Mouse (Mus musculus) liver, embryonic 13.5 days (tissue): Measurements from ENCODE around the gene 4833439L19Rik. TPM values are rescaled to one million over a fixed set of nuclear protein-coding genes. Genes with fewer than 3 reads are reported as not detected.
A peak's percentile ranks its signal among the peaks of the same experiment; 100 is the strongest.

Experiments used
- ATAC-seq: fragments of 200-750 bp; cut with Nextera tagmentation; 2 replicates; pipeline ENCODE4 v1.8.0; 2017; ENCODE audit warnings: low read depth, mild to moderate bottlenecking, moderate number of reproducible peaks, moderate library complexity
- DNase-seq: peaks from one replicate; pipeline ENCODE4 v3.0.0; 2022
- H3K27ac ChIP-seq: fragments of 300-500 bp; sonication (generic); 2 replicates; pipeline ENCODE4 v1.5.1; 2015; ENCODE audit warnings: moderate library complexity, mild to moderate bottlenecking, inconsistent platforms
- H3K27me3 ChIP-seq: fragments of 300-500 bp; sonication (generic); 2 replicates; pipeline ENCODE4 v1.6.1; 2015; ENCODE audit warnings: mild to moderate bottlenecking, inconsistent platforms
- H3K36me3 ChIP-seq: fragments of 300-500 bp; sonication (generic); 2 replicates; pipeline ENCODE4 v1.6.1; 2015; ENCODE audit warnings: mild to moderate bottlenecking, inconsistent platforms
- H3K4me1 ChIP-seq: fragments of 300-500 bp; sonication (generic); replicated peaks from 2 replicates; pipeline ENCODE4 v1.6.1; 2015; ENCODE audit warnings: inconsistent platforms
- H3K4me2 ChIP-seq: fragments of 300-500 bp; sonication (generic); 2 replicates; pipeline ENCODE4 v1.6.1; 2015; ENCODE audit warnings: inconsistent platforms, mild to moderate bottlenecking, moderate library complexity
- H3K4me3 ChIP-seq: fragments of 300-500 bp; sonication (generic); replicated peaks from 2 replicates; pipeline ENCODE4 v1.5.1; 2015; ENCODE audit warnings: mild to moderate bottlenecking, inconsistent platforms
- H3K9ac ChIP-seq: fragments of 300-500 bp; sonication (generic); 2 replicates; pipeline ENCODE4 v1.6.1; 2015; ENCODE audit warnings: mild to moderate bottlenecking, inconsistent platforms
- H3K9me3 ChIP-seq: fragments of 300-500 bp; sonication (generic); replicated peaks from 2 replicates; pipeline ENCODE4 v1.6.1; 2016; ENCODE audit warnings: inconsistent platforms
- WGBS: fragments of 180-500 bp; shearing (Covaris S2); methylation state at CpG from one replicate; pipeline ENCODE4 v1.1.7; 2015; ENCODE audit not compliant: insufficient replicate concordance; 5-methylcytosine and 5-hydroxymethylcytosine counted together
- polyA plus RNA-seq: library from polyadenylated mRNA; unstranded; fragments of >200 nt; fragmentation: Nextera tagmentation; extraction: Ambion mirVana; gene quantifications from 2 replicates; pipeline ENCODE4 v1.2.1, GENCODE M21; 2015

4833439L19Rik gene
- polyA plus RNA-seq, 1 experiment from 2014 or later: 53.0 TPM

DNA sequence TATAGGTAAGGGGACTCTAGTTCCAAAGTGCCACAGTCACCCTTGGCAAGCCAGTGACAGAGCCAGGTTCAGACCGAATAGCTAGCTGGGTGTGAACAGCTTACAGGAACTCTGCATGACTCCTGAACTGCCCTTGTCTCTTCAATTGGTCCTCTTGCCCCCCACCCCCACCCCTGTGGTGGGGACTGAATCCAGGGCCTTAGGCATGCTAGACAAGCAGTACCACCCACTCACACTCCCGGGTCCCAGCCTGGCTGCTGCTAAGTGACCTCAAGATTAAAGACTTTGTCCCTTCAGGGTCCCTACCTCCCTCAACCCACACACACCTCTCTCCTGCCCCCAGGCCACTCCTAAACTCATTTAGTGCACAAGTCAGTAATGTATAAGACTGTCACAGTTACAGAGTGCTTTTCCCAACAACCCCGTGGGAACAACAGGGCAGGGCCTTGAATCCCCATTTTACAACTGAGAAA lies 37.4 kb upstream of the 4833439L19Rik start:
- Histone ChIP-seq H3K27me3 (no peaks in the 10 kb centered on the region), H3K4me2 (no peak overlapping the region), H3K4me3 (no peak overlapping the region), H3K4me1 (peaks cover 16% of the 10 kb centered on the region), H3K9ac (no peak overlapping the region), H3K27ac (no peak overlapping the region), H3K9me3 (no peaks in the 10 kb centered on the region), H3K36me3 (peaks cover 64% of the 10 kb centered on the region)
- ATAC-seq (no peak), DNase-seq (no peak)
- 67% methylated on average over 3 of the region's 3 CpGs for WGBS

DNA sequence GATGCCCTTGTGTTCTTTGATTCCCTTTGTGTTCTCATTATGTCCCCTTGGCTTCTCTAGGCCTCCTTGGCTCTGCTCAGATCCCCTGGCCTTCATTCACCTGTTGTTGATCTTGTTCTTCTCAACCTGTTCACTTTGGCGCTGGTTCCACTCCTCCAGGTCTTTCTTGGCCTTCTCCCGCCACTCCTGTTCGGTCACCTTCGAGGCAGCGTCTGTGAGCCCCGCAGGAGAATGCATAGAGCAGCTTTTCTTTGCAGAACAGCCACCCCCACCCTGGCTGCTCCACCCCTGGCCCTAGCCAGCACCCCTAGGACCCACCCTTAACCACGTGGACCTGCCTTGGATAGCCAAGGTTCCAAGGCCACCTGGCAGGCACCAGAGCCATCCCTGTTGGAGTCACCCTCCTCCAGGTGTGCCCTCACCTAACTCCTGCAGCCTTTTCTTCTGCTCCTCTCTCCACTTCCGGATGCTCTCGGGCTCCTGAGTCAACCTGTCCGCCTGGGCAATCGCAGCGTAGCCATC lies 33.4 kb upstream of the 4833439L19Rik start:
- DNase-seq (no peak), ATAC-seq (no peak)
- H3K27ac ChIP-seq: no peak overlapping the region
- no peak overlapping the region for H3K4me2 ChIP-seq
- peaks cover 68% of the 10 kb centered on the region for H3K36me3 ChIP-seq
- 0 out of 2 replicates have a peak, but pooled peaks cover 6% of the 10 kb centered on the region for H3K4me1 ChIP-seq
- H3K9me3 ChIP-seq: no peaks in the 10 kb centered on the region
- no peak overlapping the region for H3K4me3 ChIP-seq
- H3K9ac ChIP-seq: no peak overlapping the region
- 88% methylated on average over 12 of the region's 12 CpGs for WGBS
- H3K27me3 ChIP-seq: no peaks in the 10 kb centered on the region

DNA sequence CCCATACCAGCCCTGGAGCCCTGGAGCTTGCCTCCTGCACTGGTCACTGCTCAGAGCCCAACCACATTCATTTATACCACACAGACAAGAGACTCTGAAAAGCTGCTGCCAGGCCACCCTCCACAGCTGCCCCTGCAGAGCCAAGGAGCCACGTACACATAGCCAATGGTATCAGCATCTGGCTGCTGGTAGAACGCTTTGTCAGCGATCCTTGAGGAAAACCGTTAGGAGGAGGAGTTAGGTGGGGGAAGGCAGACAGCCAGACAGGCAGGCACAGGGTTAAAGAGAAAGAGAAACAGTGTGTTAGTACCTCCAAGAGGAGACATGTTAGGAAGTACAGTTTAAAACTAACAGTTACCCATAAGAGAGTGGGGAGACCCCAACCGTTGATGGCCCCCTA lies 31.6 kb upstream of the 4833439L19Rik start:
- Histone ChIP-seq H3K36me3 (peaks cover 72% of the 10 kb centered on the region), H3K9me3 (no peaks in the 10 kb centered on the region), H3K27me3 (no peaks in the 10 kb centered on the region), H3K4me2 (no peak overlapping the region), H3K4me3 (no peak overlapping the region), H3K4me1 (peaks cover 15% of the 10 kb centered on the region), H3K9ac (no peak overlapping the region), H3K27ac (no peak overlapping the region)
- DNase-seq: no peak
- no peak for ATAC-seq
- WGBS: 70% methylated on average over 5 of the region's 5 CpGs

DNA sequence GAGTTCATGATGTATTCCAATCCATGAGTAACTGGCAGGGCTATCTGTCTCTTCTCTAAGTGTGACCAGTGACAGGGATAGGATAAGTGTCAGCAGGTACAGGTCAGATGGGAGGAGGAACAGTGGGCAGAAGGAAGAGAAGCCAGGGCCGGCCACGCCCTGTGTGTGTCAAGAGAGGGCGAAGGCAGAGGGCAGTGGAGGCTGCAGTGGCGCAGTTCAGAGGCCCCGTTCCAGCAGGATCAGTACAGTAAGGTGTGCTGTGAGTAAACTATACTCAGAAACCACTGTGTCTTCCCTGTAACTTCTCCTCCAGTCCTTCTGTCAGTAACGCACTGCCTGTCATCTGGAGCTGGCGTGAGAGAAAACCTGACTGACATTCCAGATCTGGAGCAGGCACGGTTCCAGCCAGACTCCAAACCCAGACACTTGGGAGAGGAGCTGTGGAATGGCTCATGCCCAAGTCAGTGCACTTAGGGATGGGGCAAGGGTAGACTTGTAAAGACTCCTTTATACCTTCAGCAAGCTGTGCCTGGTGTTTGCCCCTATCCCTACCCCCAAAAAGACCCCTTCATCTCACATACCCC lies 31.0 kb upstream of the 4833439L19Rik start:
- Histone ChIP-seq H3K36me3 (peaks cover 71% of the 10 kb centered on the region), H3K9me3 (no peaks in the 10 kb centered on the region), H3K4me2 (no peak overlapping the region), H3K9ac (no peak overlapping the region), H3K27ac (no peak overlapping the region), H3K4me3 (no peak overlapping the region), H3K27me3 (no peaks in the 10 kb centered on the region), H3K4me1 (peaks cover 21% of the 10 kb centered on the region)
- WGBS: 72% methylated on average over 8 of the region's 8 CpGs
- DNase-seq: no peak
- no peak for ATAC-seq

DNA sequence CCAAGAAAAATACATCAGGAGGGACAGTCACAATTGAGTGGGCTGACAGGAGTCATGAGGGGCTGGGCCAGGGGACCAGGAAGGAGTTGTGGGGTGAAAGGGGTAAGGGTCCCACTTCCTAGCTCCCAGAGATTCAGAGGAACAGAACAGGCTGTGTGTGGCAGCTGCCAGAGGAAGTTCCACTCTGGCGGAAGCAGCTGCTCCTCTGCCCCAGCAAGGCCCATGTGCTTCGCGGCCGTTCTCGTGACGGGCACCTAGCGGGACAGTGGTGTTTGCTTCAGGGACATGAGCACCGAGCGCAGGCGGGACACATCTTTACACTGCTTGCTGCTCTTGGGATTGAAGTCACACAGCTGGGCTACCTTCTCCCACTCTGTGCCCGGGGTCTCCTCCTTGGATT lies 28.4 kb upstream of the 4833439L19Rik start:
- peaks cover 56% of the 10 kb centered on the region for H3K36me3 ChIP-seq
- no peak for DNase-seq
- H3K9me3 ChIP-seq: no peaks in the 10 kb centered on the region
- no peaks in the 10 kb centered on the region for H3K27me3 ChIP-seq
- 82% methylated on average over 11 of the region's 11 CpGs for WGBS
- ATAC-seq: no peak
- H3K9ac ChIP-seq: no peak overlapping the region
- H3K4me2 ChIP-seq: no peak overlapping the region
- H3K27ac ChIP-seq: no peak overlapping the region
- H3K4me1 ChIP-seq: peaks cover 33% of the 10 kb centered on the region
- H3K4me3 ChIP-seq: no peak overlapping the region

DNA sequence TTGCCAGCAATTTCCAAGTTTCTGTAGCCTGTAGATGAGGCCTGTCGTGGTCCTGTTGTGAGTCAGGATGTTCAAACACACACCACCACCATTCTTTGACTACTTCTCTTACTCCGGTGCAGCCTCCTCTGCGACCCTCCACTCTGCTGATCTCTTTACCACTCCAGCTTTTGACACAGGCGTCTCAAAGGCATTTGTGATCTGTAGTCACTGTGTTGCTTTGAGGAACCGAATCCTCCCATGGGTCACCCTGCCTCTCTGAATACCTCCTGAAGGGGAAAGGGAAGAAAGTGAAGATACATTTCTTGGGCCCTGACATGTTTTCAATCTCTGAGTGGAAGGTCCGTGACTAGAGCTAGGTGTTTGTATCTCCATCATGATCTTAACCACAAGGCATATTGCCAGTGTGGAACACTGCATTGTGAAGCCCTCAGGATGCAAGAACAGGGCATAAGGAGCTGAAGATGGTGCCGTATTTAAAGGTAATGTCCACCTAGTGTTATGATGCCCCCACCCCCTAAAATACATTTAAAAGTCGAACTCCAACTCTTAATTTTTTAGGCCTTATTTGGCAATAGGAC lies 26.6 kb upstream of the 4833439L19Rik start:
- peak overlapping the region; percentile 82; the same call in 1 of the 2 replicates for H3K27ac ChIP-seq
- H3K4me2 ChIP-seq: peak overlapping the region; percentile 75
- DNase-seq: no peak
- H3K36me3 ChIP-seq: peaks cover 56% of the 10 kb centered on the region
- H3K4me1 ChIP-seq: peaks cover 39% of the 10 kb centered on the region
- no peak for ATAC-seq
- 77% methylated on average over 8 of the region's 8 CpGs for whole genome bisulfite sequencing
- peak overlapping the region; percentile 93; the same call in 1 of the 2 replicates for H3K9ac ChIP-seq
- no peaks in the 10 kb centered on the region for H3K27me3 ChIP-seq
- H3K4me3 ChIP-seq: peak overlapping the region; percentile 92
- H3K9me3 ChIP-seq: no peaks in the 10 kb centered on the region

DNA sequence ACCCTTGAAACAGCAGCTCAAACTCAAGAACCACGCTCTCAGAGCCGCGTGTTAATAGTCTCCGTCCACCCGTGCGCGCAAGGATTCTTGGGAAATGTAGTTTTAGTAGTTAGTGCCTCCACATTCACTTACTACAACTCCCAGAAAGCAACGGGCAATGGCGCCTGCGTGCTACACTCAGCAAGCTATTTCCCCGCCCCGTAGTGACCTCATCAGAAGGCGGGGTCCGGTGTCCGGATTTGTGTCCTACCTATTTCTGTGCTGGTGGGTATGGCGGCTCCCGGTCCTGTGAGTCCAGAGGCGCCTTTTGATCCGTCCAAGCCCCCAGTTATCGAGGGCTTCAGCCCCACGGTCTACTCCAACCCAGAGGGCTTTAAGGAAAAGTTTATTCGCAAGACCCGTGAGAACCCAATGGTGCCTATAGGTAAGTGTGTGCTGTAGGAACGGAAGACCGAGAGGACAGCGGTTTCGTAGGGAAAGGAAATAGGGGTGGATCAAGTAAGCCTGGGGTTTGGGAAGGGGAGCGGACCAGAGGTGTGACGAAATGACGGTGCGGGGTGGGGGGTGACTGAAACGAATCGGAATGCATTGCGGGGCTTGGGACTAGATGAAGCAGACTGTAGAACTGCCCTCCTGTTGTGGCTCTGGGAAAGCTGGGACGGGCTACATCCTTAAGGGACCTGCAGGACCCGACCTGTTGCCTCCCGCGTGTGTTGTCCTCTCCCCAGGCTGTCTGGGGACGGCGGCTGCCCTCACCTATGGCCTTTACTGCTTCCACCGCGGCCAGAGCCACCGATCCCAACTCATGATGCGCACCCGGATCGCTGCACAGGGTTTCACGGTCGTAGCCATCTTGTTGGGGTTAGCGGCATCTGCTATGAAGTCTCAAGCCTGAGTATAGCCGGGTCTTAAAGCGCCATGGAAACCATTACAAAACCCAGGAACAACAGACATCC lies 25.0 kb upstream of the 4833439L19Rik start, which contains the start of the genes Nop16 and Higd2a:
TSS of gene Nop16 (minus strand) at position 95 of the 956 bp plus-strand sequence.
TSS of gene Higd2a (plus strand) at position 212 of the 956 bp plus-strand sequence.
- DNase-seq (peak; percentile 98), ATAC-seq (peak; percentile 97)
- Histone ChIP-seq H3K36me3 (peaks cover 53% of the 10 kb centered on the region), H3K27me3 (no peaks in the 10 kb centered on the region), H3K9me3 (no peaks in the 10 kb centered on the region), H3K9ac (peak within 1 kb of the TSS; percentile 93), H3K4me1 (peaks cover 33% of the 10 kb centered on the region), H3K4me3 (peak within 1 kb of the TSS; percentile 92), H3K27ac (peak within 1 kb of the TSS; percentile 82), H3K4me2 (peak within 1 kb of the TSS; percentile 75)
- WGBS: under 1% methylated on average over 51 of the region's 51 CpGs

DNA sequence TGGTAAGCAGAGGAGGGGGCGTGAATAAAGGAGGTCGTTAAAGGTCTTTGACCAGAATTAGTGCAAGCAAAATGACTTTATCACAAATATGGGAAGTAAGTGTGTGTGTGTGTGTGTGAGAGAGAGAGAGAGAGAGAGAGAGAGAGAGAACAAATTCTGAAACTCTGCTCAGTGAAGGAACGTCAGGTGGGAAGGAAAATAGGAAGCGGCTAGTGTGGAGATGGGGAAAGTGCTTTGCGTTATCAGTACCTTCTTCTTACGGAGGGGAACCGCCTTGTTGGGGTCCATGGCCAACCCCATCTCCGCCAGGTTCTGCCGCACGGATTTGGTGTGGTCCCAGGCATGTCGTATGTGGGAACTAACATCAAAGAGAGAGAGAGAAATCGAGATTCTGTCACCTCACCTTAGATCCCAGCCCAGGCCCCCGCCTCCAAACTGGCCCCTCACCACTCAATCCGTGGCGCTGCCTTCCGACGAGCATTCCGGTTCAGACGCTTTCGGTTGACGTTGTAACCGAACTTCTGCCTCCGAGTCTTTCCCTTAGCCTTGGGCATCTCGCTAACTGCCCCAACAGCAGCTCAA lies 24.3 kb upstream of the 4833439L19Rik start:
- Histone ChIP-seq H3K9ac (peak overlapping the region; percentile 93), H3K27me3 (no peaks in the 10 kb centered on the region), H3K4me1 (peaks cover 33% of the 10 kb centered on the region), H3K9me3 (no peaks in the 10 kb centered on the region), H3K27ac (0 out of 2 replicates have a peak overlapping the region, but pooled peaks have one; percentile 6), H3K4me2 (peak overlapping the region; percentile 74), H3K4me3 (peak overlapping the region; percentile 92), H3K36me3 (peaks cover 53% of the 10 kb centered on the region)
- under 1% methylated on average over 24 of the region's 24 CpGs for WGBS
- peak; percentile 37 for DNase-seq
- ATAC-seq: peak; percentile 35

DNA sequence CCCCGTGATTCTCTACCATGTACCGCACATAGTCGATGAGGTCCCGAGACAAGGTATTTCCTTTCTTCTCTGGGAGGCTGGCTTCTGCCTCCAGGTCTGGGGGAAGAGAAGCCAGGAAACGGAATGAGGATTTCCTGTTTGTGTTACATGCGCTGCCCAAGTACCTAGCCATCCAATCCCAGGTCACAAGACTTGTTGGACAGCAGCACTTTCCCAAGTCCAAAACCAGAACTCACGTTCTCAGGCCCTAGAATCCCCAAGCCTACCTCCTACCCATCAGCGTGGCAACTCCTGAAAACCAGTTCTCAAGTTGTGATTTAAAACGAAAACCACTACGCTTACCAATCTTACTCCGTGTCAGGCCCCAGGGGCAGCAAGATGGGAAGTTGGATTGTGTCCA lies 20.6 kb upstream of the 4833439L19Rik start:
- no peaks in the 10 kb centered on the region for H3K9me3 ChIP-seq
- peaks cover 70% of the 10 kb centered on the region for H3K36me3 ChIP-seq
- 83% methylated on average over 11 of the region's 11 CpGs for WGBS
- no peak for ATAC-seq
- no peak overlapping the region for H3K4me3 ChIP-seq
- no peaks in the 10 kb centered on the region for H3K27me3 ChIP-seq
- H3K4me2 ChIP-seq: no peak overlapping the region
- H3K9ac ChIP-seq: no peak overlapping the region
- peaks cover 14% of the 10 kb centered on the region for H3K4me1 ChIP-seq
- DNase-seq: no peak
- no peak overlapping the region for H3K27ac ChIP-seq

DNA sequence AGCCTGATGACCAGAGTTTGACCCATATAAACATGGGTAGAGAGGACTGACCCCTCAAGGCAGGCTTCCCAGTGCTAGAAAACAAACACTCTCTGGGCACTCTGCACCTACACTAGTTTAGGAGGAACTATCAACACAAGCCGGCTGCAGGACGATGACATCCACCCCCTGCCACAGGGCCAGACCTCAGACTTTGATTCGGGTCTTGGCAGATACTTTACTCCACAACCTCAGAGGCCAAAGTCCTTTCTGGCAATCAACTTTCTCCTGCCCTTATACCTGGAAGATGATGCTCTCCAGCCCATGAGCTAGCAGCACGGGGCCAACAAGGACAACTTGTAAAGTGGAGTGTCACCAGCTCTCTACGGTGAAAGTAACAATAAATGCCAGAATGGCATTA lies 17.6 kb upstream of the 4833439L19Rik start:
- Histone ChIP-seq H3K9me3 (no peaks in the 10 kb centered on the region), H3K27ac (no peak overlapping the region), H3K4me3 (no peak overlapping the region), H3K4me2 (no peak overlapping the region), H3K36me3 (peaks cover 76% of the 10 kb centered on the region), H3K9ac (no peak overlapping the region), H3K27me3 (no peaks in the 10 kb centered on the region), H3K4me1 (peaks cover 9% of the 10 kb centered on the region)
- DNase-seq: no peak
- WGBS: 74% methylated on average over 5 of the region's 5 CpGs
- ATAC-seq: no peak
